Mouse (Mus musculus) left cerebral cortex, postnatal 14 days (tissue): ENCODE measurements at regions not wholly inside any gene's neighbourhood (a gene's known extent, or its start where the extent isn't known, plus 50 kb on each side); places are given as distances from the start of the nearest gene placed in this dataset.
A peak's percentile ranks its signal among the peaks of the same experiment; 100 is the strongest.

Experiments used
- DNase-seq, 2 experiments: peaks; one replicate each; pipeline ENCODE4 v3.0.0; 2021 to 2022; ENCODE audit warnings: low spot score in 2 of 2, mixed read lengths in 1 of 2
- intact Hi-C: fragments of 180-260 bp; cut with DNase I; formaldehyde crosslinking; loops from one replicate; pipeline ENCODE4 v1.15.1; 2025

DNA sequence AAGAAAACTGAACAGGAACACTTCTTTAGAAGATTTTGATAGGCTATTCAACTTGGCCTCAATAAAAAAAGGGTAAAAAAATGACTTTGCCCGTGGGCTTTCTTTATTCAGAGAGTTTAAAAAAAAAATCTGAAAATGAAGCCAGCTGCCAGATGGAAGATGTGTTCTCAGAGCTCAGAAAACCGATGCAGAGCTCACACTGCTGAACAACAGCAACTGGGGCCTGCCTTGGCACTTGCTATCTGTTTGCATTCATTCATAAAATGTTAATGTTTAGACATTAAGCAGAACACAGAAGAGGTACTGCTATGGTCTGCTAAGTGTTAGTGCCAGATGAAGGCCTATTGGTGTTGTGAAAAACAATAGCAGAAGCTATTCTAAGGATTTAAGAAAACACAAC lies 173.8 kb upstream of the Smc2 start:
- intact Hi-C loops: no loop called here
- DNase-seq: no peak

DNA sequence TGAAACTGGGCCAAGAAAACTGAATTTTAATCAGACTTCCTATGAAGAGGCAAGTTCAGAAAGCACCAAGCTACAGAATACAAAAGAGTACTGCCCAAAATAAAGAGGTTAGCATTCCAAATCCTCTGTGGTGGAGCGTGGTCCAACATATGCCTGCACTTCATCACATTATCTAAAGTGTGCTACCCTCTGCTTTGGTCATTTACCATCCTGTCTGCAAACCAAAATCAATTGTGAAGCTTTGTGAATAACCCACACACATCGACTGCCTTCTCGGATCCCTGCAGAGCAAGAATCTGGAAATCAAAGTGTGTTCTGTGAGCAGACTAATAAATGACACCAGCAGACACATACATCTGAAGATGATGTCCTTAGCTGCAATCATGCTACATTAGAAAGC lies 156.6 kb upstream of the Smc2 start:
- intact Hi-C loops: no loop called here

DNA sequence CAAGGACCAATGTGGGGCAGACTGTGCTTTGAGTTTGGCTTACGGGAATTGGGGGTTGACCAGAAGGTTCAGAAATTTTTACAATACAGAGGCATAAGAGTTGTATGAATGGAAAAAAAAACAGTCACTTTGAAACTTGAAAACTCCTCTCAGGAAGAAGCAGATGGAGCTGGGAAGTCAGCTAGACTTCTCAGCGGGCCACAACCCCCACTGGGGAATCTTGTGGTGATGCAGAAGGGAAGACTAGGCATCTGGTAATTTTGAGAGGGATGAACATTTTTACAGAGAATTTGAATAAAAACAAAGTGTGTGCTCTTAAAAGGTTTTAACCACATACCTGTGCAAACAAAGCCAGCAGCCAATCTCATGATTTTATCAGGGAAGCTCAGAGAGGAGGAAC lies 154.1 kb upstream of the Smc2 start:
- DNase-seq: no peak
- intact Hi-C loops: no loop called here

More for the DNA sequence above, 156.6 kb upstream of the Smc2 start:
- no peak for DNase-seq

DNA sequence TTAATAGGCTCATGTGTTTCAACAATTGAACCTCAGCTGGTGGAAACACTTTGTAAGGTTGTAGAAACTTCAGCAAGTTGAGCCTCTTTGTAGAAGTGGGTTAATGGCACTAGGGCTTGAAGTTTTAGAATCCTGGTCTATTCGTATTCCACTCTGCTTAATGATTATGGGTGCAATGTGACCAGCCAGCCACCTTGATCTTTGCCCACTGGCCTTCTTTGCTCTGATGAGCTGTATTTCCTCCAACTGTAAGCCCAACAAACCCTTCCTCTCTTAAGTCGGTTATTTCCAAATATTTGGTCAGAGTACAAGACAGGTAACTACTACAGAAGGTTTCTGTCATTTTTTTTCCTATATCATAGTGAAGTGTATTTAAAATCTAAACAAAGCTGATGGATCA lies 145.4 kb upstream of the Smc2 start:
- DNase-seq: no peak
- intact Hi-C loops: no loop called here

DNA sequence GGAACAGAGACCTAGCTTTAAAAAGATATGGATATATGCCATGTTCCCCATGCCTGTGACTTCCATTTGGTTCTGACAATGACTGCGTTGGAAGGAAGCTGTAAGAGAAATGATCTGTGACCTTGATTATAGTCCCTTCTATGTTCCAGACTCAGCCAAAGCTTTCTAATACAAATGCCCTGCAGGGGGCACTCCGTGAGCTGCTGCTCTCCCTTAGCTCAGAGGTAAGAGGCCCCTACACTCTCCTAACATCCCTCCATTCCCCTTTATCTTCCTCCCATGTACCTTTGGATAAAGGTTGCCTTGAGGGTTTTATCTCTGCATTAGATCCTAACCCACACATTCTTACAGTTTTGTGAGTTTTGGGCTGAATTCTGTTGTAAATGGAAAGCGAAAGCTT lies 139.8 kb upstream of the Smc2 start:
- DNase-seq: no peak
- intact Hi-C loops: no loop called here

DNA sequence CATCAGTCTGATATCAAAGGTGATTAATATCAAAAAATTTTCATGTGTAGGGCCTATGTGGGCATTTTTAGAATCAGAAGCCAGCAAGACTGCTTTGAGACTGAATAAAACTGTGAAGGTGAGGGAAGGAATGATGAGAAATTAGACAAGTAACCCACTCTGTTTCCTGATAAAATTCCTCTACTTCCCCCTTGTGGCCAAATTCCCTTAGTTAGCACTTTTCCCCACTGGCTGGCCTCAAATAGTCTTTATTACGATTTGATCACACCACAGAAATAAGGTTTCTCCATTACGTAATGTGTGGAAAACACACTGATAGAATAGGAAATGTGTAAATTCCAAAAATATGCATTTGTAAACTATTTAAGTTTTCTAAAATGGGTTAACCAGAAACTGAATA lies 137.4 kb upstream of the Smc2 start:
- intact Hi-C loops: no loop called here
- no peak for DNase-seq

DNA sequence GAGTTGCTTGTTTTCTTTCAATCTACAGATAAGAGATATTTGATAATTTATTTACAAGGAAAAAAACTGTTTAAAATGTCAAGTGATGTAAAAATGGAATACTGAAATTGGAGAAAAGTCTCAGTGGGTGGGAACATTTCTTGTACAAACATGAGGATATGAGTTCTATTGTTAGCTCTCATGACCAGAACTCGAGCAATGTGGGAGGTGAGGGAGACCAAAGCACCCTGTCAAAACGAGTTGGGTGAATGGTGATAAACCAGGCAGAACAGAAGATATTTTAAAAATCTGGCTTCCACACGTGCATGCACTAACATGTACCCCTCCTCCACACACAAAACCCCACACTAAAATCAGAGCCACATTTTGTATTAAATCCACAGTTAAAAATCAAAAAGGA lies 114.7 kb upstream of the Smc2 start:
- no peak for DNase-seq
- intact Hi-C loops: no loop called here

DNA sequence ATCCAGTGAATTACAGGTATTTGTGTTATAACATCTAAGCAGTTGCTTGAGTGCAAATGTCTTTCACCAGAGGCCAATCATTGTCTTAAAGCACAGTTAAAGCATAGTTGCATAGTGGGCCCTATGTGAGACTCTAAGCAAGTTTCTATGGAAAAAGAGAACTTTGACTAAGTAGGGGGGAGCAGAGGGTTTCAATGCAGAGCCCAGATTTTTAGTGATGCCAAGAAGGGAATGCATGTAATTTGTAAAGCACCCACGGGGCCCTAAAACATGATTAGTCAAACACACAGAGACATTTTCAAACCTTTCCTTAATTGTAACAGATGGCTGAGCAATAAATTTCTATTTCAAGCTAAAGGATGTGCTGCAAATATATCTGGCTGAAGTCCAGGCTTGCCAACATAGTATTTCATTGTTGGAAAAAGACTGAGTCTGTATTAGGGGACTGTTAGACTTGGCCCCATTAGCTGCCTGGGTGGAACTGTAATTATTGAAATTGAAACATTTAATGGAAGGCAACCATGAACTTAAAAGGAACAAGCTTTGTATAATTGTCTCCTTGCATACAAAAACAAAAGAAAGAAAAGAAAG lies 107.6 kb upstream of the Smc2 start:
- intact Hi-C loops: no loop called here
- peak in 1 of 2 experiments; percentile 10 for DNase-seq

DNA sequence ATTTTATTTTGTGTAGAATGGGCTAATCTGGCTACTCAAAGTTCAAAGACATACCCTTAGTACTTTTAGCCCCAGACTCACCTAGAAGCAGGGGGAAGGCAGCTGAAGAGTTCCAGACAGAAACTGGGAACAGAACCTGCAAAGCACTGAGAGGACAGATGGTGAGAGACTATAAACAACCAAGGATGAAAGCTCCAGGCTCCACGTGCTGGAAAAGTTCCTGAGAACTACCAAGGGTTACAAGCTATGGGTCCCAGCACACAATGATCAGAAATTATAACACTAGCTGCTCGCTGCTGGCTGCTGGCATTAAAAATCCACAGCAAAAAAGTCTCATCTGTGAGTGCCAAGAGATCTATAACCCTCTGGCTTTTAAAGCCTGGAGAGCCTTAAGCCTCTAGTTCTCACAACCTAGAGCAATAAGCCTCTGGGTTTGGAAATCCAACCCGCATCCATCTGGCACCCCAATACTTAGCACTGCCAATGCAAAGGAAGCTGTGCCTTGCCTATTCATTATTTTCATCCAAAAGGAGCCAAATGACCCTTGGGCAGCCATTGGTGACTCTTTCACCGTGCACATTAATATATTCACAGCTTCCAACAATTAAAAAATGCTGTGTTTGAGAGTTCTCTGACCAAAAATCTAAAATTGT lies 102.6 kb upstream of the Smc2 start:
- no peak for DNase-seq
- intact Hi-C loops: no loop called here

DNA sequence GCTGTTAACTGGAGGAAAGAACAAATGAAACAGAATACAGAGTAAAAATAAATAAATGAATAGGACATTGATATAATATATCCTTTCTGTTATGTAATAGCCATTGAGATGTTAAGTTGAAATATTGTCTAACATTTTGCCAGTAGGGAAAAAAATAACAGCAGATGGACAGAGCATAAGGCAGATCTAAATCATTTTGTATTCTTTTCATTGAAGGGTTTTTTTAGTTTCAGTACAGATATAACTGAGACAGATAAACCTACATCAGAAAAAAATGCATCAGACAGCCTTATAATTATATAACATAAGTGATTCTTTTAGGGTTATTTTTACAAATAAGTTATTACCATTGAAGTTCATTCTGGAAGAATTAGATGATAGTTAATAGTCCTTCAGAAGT lies 97.8 kb upstream of the Smc2 start:
- intact Hi-C loops: no loop called here
- DNase-seq: no peak

DNA sequence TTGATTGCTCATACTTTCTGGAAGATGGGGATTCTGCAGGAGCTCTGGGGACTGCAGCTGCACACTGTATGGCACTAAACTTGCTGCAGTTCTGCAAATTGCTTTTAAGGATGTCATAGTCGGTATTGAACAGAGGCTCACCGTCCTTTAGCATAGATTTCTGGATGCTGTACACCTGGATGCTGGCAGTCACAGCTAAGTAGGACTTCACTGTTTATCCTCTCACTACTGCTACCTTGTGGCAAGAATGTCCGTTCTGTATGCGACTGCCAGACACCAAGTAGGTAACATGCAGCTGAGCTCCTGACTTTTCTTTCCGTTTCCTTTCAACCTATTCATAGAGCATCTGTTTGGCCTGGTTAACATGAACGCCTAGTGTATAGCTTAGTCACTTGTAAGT lies 77.3 kb upstream of the Smc2 start:
- intact Hi-C loops: no loop called here
- DNase-seq: peak in 1 of 2 experiments; percentile 7

DNA sequence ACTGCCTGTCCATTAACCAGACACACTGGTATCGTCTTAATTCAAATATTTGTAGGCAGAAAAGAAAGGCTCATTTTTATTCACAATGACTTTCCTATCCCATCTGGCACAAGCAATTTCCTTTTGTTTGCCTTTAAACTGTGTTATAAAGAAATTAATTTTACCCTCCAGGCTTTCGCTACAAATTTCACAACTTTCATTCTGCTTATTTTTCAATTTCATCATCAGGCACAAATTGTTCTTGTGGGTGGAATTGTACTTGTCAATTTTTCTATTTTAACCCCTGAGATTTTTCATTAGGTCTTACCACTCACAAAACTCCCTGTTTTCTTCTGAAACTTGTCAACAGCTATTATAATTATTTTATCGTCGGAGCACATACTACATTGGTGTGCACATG lies 73.2 kb upstream of the Smc2 start:
- no peak for DNase-seq
- intact Hi-C loops: no loop called here

DNA sequence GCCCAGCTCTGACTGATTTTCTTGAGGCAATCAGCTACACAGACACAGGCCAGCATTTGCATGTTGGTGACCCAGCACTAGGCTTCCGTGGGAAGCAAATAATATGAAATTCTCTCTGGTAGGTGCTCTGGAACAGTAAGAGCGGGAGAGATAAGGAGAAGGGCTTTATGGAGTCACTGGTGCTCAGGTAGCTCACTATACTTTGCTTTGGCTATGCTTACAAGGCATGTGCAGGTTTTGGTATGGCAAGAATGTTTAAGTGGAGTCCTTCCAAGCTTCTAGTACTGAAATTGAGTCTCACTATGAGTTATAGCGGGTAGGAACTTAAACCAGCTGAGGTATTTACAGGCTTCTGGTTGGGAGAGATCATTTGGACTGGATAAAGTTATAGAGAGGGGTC lies 70.5 kb upstream of the Smc2 start:
- no peak for DNase-seq
- intact Hi-C loops: no loop called here
